Mouse (Mus musculus): ENCODE measurements around the gene Il11ra1. TPM values are rescaled to one million over a fixed set of nuclear protein-coding genes. Genes with fewer than 3 reads are reported as not detected.

Gene Il11ra1
- total and polyA plus RNA-seq, 2 experiments from 2014 or later, result 17.2 to 29.1 TPM

DNA sequence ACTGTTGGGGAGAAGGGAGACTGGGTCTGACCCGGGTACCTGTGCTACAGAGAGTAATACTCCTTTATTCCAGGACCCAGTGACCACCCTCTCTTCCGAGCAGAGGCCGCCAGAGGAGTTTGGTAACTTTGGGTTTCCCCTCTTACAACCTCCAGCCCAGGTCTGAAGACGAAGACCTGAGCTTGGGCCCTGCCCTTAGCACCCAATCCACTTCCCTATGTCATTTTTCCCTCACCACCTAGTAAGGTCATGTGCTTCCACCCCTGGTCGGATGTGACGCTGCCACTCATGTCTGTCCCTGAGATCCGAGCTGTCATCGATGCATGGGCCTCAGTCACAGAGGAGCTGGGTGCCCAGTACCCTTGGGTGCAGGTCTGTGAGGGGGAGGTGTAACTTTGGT lies 56.7 kb downstream of the Il11ra1 start:
- H3K4me2 ChIP-seq (ENCODE audit: low read depth), result peak overlapping the region; percentile 93
- TF ChIP-seq CTCF (IDR thresholded peaks at IDR 0.05; ENCODE audit: low read depth), result no peak
- no peak overlapping the region for H3K27ac ChIP-seq (ENCODE audit: low read depth, low read length)
- 0 out of 2 replicates have a peak, but pooled peaks cover 4% of the 10 kb centered on the region for H3K4me1 ChIP-seq (ENCODE audit: insufficient read depth)
- H3K27me3 ChIP-seq (ENCODE audit: insufficient read depth, low read length), result no peaks in the 10 kb centered on the region
- peak overlapping the region; percentile 74 for H3K4me3 ChIP-seq (ENCODE audit: low read depth, low read length)
- DNase-seq (no peak), ATAC-seq (no peak)
- H3K9me3 ChIP-seq (ENCODE audit: low read length), result no peaks in the 10 kb centered on the region
- H3K36me3 ChIP-seq (ENCODE audit: insufficient read depth), result no peaks in the 10 kb centered on the region
- 0 out of 2 replicates have a peak overlapping the region, but pooled peaks have one; percentile 80 for H3K9ac ChIP-seq
- WGBS, result 76% methylated on average over 8 of the region's 8 CpGs

DNA sequence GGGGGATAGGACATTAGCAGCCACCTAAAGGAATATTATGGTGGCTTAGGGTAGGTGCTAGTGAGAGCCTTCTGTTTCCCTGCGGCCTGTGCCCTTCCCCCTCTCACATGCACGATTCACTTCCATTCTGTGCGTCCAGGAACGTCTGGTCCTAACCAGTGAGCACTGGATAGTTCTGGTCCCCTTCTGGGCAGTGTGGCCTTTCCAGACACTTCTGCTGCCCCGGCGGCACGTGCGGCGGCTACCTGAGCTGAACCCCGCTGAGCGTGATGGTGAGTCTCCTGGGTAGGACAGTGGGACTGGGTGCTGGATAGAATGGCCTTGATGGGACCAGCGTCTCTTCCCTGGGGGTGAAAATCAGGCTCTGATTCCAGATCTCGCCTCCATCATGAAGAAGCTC lies 57.5 kb downstream of the Il11ra1 start:
- WGBS, result 92% methylated on average over 13 of the region's 13 CpGs
- no peak for TF ChIP-seq CTCF (IDR thresholded peaks at IDR 0.05; ENCODE audit: low read depth)
- DNase-seq (no peak), ATAC-seq (no peak)
- Histone ChIP-seq H3K4me2 (ENCODE audit: low read depth) (no peak overlapping the region), H3K9ac (no peak overlapping the region), H3K27ac (ENCODE audit: low read depth, low read length) (no peak overlapping the region), H3K36me3 (ENCODE audit: insufficient read depth) (no peaks in the 10 kb centered on the region), H3K4me1 (ENCODE audit: insufficient read depth) (0 out of 2 replicates have a peak, but pooled peaks cover 8% of the 10 kb centered on the region), H3K27me3 (ENCODE audit: insufficient read depth, low read length) (no peaks in the 10 kb centered on the region), H3K9me3 (ENCODE audit: low read length) (no peaks in the 10 kb centered on the region), H3K4me3 (ENCODE audit: low read depth, low read length) (no peak overlapping the region)

DNA sequence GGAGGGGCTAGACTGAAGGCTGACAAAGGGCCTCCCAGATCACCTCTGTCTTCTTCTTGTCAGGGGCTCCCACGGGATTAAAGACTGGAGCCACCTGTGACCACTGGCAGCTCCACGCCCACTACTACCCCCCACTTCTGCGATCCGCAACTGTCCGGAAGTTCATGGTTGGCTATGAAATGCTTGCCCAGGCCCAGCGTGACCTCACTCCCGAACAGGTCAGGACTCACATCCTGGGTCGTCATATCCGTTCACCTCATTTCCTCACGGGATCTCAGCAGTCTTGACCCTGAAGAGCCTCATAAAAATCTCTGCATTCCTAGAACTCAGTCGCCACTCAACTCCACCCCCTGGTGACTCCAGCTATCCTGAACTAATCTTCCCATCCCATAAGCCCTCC lies 58.2 kb downstream of the Il11ra1 start:
- ATAC-seq, result no peak

DNA sequence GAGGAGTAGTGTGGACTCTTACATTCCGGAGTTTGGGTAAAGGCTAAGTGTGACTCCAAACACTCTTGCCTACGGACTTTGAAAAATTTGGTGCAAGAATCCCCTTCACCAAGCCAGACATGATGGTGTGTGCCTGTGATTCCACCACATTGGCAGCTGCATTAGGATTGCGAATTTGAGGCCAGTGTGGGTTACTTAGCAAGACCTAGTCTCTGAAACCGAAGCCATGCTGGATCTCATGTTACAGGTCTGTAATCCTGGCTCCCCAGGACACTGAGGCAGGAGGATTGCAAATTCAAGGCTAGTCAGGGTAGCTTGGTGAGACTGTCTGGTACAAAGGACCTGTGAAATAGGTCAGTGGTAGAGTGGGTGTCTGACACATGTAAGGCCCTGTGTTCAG lies 58.9 kb downstream of the Il11ra1 start:
- Histone ChIP-seq H3K27me3 (ENCODE audit: insufficient read depth, low read length) (no peaks in the 10 kb centered on the region), H3K4me3 (ENCODE audit: low read depth, low read length) (no peak overlapping the region), H3K4me1 (ENCODE audit: insufficient read depth) (0 out of 2 replicates have a peak, but pooled peaks cover 12% of the 10 kb centered on the region), H3K9ac (no peak overlapping the region), H3K9me3 (ENCODE audit: low read length) (no peaks in the 10 kb centered on the region), H3K27ac (ENCODE audit: low read depth, low read length) (no peak overlapping the region), H3K36me3 (ENCODE audit: insufficient read depth) (no peaks in the 10 kb centered on the region), H3K4me2 (ENCODE audit: low read depth) (no peak overlapping the region)
- DNase-seq (no peak), ATAC-seq (no peak)
- TF ChIP-seq CTCF (IDR thresholded peaks at IDR 0.05; ENCODE audit: low read depth), result no peak
- WGBS, result 91% methylated on average over 4 of the region's 4 CpGs

More for the DNA sequence above, 58.2 kb downstream of the Il11ra1 start:
- H3K4me2 ChIP-seq (ENCODE audit: low read depth), result no peak overlapping the region
- no peak for TF ChIP-seq CTCF (IDR thresholded peaks at IDR 0.05; ENCODE audit: low read depth)
- H3K4me1 ChIP-seq (ENCODE audit: insufficient read depth), result 0 out of 2 replicates have a peak, but pooled peaks cover 12% of the 10 kb centered on the region
- no peak overlapping the region for H3K9ac ChIP-seq
- no peak for DNase-seq
- H3K9me3 ChIP-seq (ENCODE audit: low read length), result no peaks in the 10 kb centered on the region
- H3K27ac ChIP-seq (ENCODE audit: low read depth, low read length), result no peak overlapping the region
- no peaks in the 10 kb centered on the region for H3K36me3 ChIP-seq (ENCODE audit: insufficient read depth)
- 85% methylated on average over 11 of the region's 11 CpGs for WGBS
- H3K27me3 ChIP-seq (ENCODE audit: insufficient read depth, low read length), result no peaks in the 10 kb centered on the region
- H3K4me3 ChIP-seq (ENCODE audit: low read depth, low read length), result no peak overlapping the region

DNA sequence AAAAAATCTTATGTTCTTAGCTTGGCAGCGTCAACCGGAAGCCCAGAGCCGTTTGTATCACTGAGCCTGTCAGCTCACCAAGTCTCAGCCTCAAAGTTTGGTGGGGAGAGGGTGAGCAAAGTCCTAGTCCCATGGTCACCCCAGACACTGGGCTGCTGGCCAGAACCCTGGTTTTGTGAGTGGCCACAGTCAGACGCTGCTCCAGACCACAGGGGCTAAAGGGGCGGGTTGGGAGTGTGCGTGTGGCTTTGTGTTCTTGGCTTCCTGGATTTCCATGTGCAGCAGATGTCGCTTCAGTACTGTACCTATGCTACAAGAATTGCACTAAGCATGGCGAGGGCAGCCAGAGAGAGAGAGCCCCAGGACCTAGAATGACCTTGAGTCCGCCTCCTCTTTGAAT lies 59.4 kb downstream of the Il11ra1 start:
- no peak overlapping the region for H3K4me3 ChIP-seq (ENCODE audit: low read depth, low read length)
- DNase-seq (no peak), ATAC-seq (no peak)
- no peak overlapping the region for H3K9ac ChIP-seq
- no peaks in the 10 kb centered on the region for H3K9me3 ChIP-seq (ENCODE audit: low read length)
- no peaks in the 10 kb centered on the region for H3K27me3 ChIP-seq (ENCODE audit: insufficient read depth, low read length)
- no peak overlapping the region for H3K4me2 ChIP-seq (ENCODE audit: low read depth)
- TF ChIP-seq CTCF (IDR thresholded peaks at IDR 0.05; ENCODE audit: low read depth), result no peak
- H3K36me3 ChIP-seq (ENCODE audit: insufficient read depth), result no peaks in the 10 kb centered on the region
- no peak overlapping the region for H3K27ac ChIP-seq (ENCODE audit: low read depth, low read length)
- 77% methylated on average over 9 of the region's 9 CpGs for WGBS
- H3K4me1 ChIP-seq (ENCODE audit: insufficient read depth), result 0 out of 2 replicates have a peak, but pooled peaks cover 12% of the 10 kb centered on the region

DNA sequence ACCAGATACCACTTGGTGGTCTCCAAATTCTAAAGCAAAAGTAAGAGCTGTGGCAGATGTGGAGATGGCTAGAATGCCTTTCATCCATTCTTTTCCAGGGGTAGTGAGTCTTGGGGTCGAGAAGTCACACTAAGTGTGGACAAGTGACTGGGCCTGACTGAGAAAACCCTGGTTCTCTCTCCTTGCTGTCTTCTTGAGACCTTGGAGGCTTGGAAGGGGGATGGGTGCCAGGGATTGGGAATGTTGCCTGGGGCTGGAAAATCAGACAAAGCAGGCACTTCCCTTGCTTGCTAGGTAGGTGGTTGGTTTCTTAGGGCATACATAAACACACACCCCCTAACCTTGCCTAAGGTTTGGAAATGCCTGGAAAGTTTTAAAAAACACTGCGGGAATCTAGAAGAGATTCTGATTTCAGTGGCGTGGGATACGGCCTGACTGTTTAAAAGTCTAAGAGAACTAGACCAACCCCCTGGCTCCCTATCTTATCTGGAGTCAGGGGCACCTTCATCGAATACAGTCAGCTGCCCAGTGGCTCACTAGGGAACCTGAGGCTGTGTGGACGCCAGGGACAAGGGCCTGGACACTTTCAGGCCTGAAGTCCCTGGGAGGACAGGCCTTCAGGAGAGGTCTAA lies 60.0 kb downstream of the Il11ra1 start:
- DNase-seq (no peak), ATAC-seq (no peak)
- 52% methylated on average over 6 of the region's 6 CpGs for WGBS
- Histone ChIP-seq H3K4me2 (ENCODE audit: low read depth) (peak overlapping the region; percentile 42), H3K9ac (0 out of 2 replicates have a peak overlapping the region, but pooled peaks have one; percentile 10), H3K27me3 (ENCODE audit: insufficient read depth, low read length) (no peaks in the 10 kb centered on the region), H3K4me1 (ENCODE audit: insufficient read depth) (0 out of 2 replicates have a peak, but pooled peaks cover 12% of the 10 kb centered on the region), H3K36me3 (ENCODE audit: insufficient read depth) (no peaks in the 10 kb centered on the region), H3K4me3 (ENCODE audit: low read depth, low read length) (0 out of 2 replicates have a peak overlapping the region, but pooled peaks have one; percentile 18), H3K27ac (ENCODE audit: low read depth, low read length) (peak overlapping the region; percentile 29; the same call in 1 of the 2 replicates), H3K9me3 (ENCODE audit: low read length) (no peaks in the 10 kb centered on the region)
- TF ChIP-seq CTCF (IDR thresholded peaks at IDR 0.05; ENCODE audit: low read depth), result no peak

DNA sequence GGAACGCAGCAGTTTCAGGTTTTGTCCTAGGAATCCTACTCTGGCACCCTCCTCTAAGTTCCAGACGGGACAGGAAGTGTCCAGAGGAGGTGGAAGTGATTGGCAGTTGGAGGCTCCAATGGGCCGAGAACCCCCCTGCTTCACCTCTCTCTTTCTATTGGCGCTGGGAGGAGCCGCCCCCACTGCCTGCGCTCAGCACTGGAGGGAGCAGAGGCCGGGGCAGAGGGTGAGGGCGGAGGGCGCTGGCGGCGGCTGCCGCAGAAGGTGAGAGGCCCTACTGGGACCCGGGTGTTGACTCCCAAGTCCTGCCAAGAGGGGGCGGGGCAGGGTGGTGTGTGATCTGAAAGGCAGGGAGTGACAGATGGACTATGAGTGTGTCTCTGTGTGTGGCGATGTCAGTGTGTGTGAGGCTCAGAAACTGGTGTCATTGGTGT lies 60.5 kb downstream of the Il11ra1 start:
- H3K4me3 ChIP-seq (ENCODE audit: low read depth, low read length), result peak overlapping the region; percentile 18
- H3K9ac ChIP-seq, result 0 out of 2 replicates have a peak overlapping the region, but pooled peaks have one; percentile 10
- H3K4me1 ChIP-seq (ENCODE audit: insufficient read depth), result 0 out of 2 replicates have a peak, but pooled peaks cover 12% of the 10 kb centered on the region
- peak overlapping the region; percentile 42 for H3K4me2 ChIP-seq (ENCODE audit: low read depth)
- ATAC-seq (peak; percentile 69), DNase-seq (peak; percentile 56)
- no peaks in the 10 kb centered on the region for H3K9me3 ChIP-seq (ENCODE audit: low read length)
- H3K27me3 ChIP-seq (ENCODE audit: insufficient read depth, low read length), result no peaks in the 10 kb centered on the region
- no peaks in the 10 kb centered on the region for H3K36me3 ChIP-seq (ENCODE audit: insufficient read depth)
- WGBS, result 3% methylated on average over 15 of the region's 15 CpGs
- TF ChIP-seq CTCF (IDR thresholded peaks at IDR 0.05; ENCODE audit: low read depth), result no peak
- peak overlapping the region; percentile 29; the same call in 1 of the 2 replicates for H3K27ac ChIP-seq (ENCODE audit: low read depth, low read length)

Data from forebrain, postnatal 0 days (tissue).